36 mouse cellular contexts compared by ENCODE assay signal in genomic region chr17:56802065-56802464, GRCm38 (mm10). TPM values are rescaled to one million over a fixed set of nuclear protein-coding genes. Genes with fewer than 3 reads are reported as not detected.
"Had no signal": no experiment of that assay in that cellular context is flagged by ENCODE, and none has a peak within 500 bp of the region (broad histone marks: within the 10 kb centered on the region; RNA-seq: fewer than 3 reads in every experiment).

No protein-coding gene starts in this region.

- H3K36me3 ChIP-seq: lung, embryonic 15.5 days; midbrain, embryonic 15.5 days; neural tube, embryonic 13.5 days had no signal

- H3K27ac ChIP-seq: limb, embryonic 12.5 days; limb, embryonic 13.5 days; limb, embryonic 15.5 days; liver, embryonic 12.5 days; liver, embryonic 13.5 days; liver, embryonic 14.5 days; liver, embryonic 15.5 days; lung, embryonic 15.5 days; macrophage; midbrain, embryonic 10.5 days; midbrain, embryonic 12.5 days; midbrain, embryonic 13.5 days; midbrain, embryonic 15.5 days; neural tube, embryonic 12.5 days; neural tube, embryonic 13.5 days had no signal

- H3K4me1 ChIP-seq: limb, embryonic 12.5 days; limb, embryonic 13.5 days; limb, embryonic 15.5 days; liver, embryonic 12.5 days; midbrain, embryonic 10.5 days; midbrain, embryonic 12.5 days; midbrain, embryonic 13.5 days; midbrain, embryonic 15.5 days; neural tube, embryonic 12.5 days had no signal

- H3K4me2 ChIP-seq: limb, embryonic 12.5 days; limb, embryonic 13.5 days; limb, embryonic 15.5 days; liver, embryonic 11.5 days; liver, embryonic 12.5 days; liver, embryonic 13.5 days; liver, embryonic 15.5 days; lung, embryonic 14.5 days; lung, embryonic 15.5 days; midbrain, embryonic 11.5 days; midbrain, embryonic 12.5 days; midbrain, embryonic 13.5 days; midbrain, embryonic 15.5 days; neural tube, embryonic 12.5 days; neural tube, embryonic 13.5 days had no signal

- H3K9ac ChIP-seq: limb, embryonic 12.5 days; limb, embryonic 13.5 days; limb, embryonic 15.5 days; liver, embryonic 12.5 days; liver, embryonic 13.5 days; liver, embryonic 14.5 days; liver, embryonic 15.5 days; liver, postnatal 0 days; lung, embryonic 14.5 days; lung, embryonic 15.5 days; midbrain, embryonic 12.5 days; midbrain, embryonic 13.5 days; midbrain, embryonic 15.5 days; neural tube, embryonic 12.5 days; neural tube, embryonic 13.5 days had no signal

- DNase-seq: left cerebral cortex, postnatal 4 days; liver; liver, embryonic 13.5 days; liver, postnatal 0 days; lung, adult 18-20 months; lung, adult 2 months; lung, embryonic 14.5 days; lung, postnatal 10 days; lung, postnatal 14 days; lung, postnatal 36 days; lung, postnatal 4 days; midbrain, embryonic 14.5 days had no signal

- H3K4me3 ChIP-seq: limb, embryonic 12.5 days; limb, embryonic 13.5 days; limb, embryonic 15.5 days; liver, embryonic 12.5 days; liver, embryonic 13.5 days; liver, embryonic 15.5 days; lung, embryonic 15.5 days; megakaryocyte, embryonic 14.5 days; midbrain, embryonic 10.5 days; midbrain, embryonic 12.5 days; midbrain, embryonic 13.5 days; midbrain, embryonic 15.5 days; myocyte; neural tube, embryonic 12.5 days; neural tube, embryonic 13.5 days had no signal

- H3K27me3 ChIP-seq: limb, embryonic 12.5 days; limb, embryonic 13.5 days; limb, embryonic 15.5 days; liver, embryonic 13.5 days; liver, embryonic 15.5 days; lung, embryonic 15.5 days; midbrain, embryonic 12.5 days; midbrain, embryonic 13.5 days; midbrain, embryonic 15.5 days; neural tube, embryonic 12.5 days; neural tube, embryonic 13.5 days had no signal

- H3K9me3 ChIP-seq: limb, embryonic 12.5 days; limb, embryonic 13.5 days; limb, embryonic 15.5 days; liver, embryonic 12.5 days; liver, embryonic 13.5 days; liver, embryonic 15.5 days; lung, embryonic 15.5 days; megakaryocyte, embryonic 14.5 days; midbrain, embryonic 10.5 days; midbrain, embryonic 12.5 days; midbrain, embryonic 13.5 days; midbrain, embryonic 15.5 days; neural tube, embryonic 12.5 days; neural tube, embryonic 13.5 days had no signal

- ATAC-seq: liver, embryonic 12.5 days; liver, postnatal 0 days; lung, postnatal 0 days; midbrain, embryonic 13.5 days; midbrain, embryonic 15.5 days; midbrain, embryonic 16.5 days had no signal

RNA-seq across cellular contexts. Expression of gene Prr22, which starts 32.0 kb away (rescaled TPM):
- polyA plus RNA-seq: macrophage had no signal

RNA-seq across cellular contexts. Expression of gene Nrtn, which starts 44.7 kb away (rescaled TPM):
- total RNA-seq: megakaryocyte progenitor cell, adult 5-6 weeks; megakaryocyte, adult 5-6 weeks; megakaryocyte-erythroid progenitor cell, adult 5-6 weeks; monocyte, adult 5-6 weeks had no signal
- polyA plus RNA-seq: macrophage had no signal
